Mouse (Mus musculus): ENCODE data around the gene Inafm1. TPM values are rescaled to one million over a fixed set of nuclear protein-coding genes. Genes with fewer than 3 reads are reported as not detected.

Inafm1 gene
- polyA plus RNA-seq, 1 experiment from 2014 or later, result 32.0 TPM

GRCm38 (mm10) chr7:16298927-16299326, 25.5 kb upstream of the Inafm1 start:
- TF ChIP-seq CTCF (IDR thresholded peaks at IDR 0.05; ENCODE audit: low read depth), result no peak
- H3K27ac ChIP-seq, result no peak overlapping the region
- ATAC-seq (replicated peaks; ENCODE audit: low FRiP score, low read depth) (no peak), DNase-seq (ENCODE audit: low spot score) (no peak)
- no peaks in the 10 kb centered on the region; the same call in 1 of the 2 replicates for H3K4me1 ChIP-seq (replicated peaks; ENCODE audit: insufficient read depth, low read length)
- 77% methylated on average over 5 of the region's 5 CpGs for WGBS
- peak overlapping the region; percentile 61 for H3K4me2 ChIP-seq (ENCODE audit: low read length)
- no peak overlapping the region for H3K4me3 ChIP-seq (replicated peaks; ENCODE audit: low read depth, low read length)
- H3K36me3 ChIP-seq (ENCODE audit: insufficient read depth, low read length), result no peaks in the 10 kb centered on the region
- H3K27me3 ChIP-seq (ENCODE audit: insufficient read depth, low read length), result no peaks in the 10 kb centered on the region
- no peaks in the 10 kb centered on the region for H3K9me3 ChIP-seq (replicated peaks; ENCODE audit: low read length)
- no peak overlapping the region for H3K9ac ChIP-seq (ENCODE audit: low read depth, low read length)

GRCm38 (mm10) chr7:16297616-16298015, 24.2 kb upstream of the Inafm1 start:
- TF ChIP-seq CTCF (IDR thresholded peaks at IDR 0.05; ENCODE audit: low read depth), result no peak
- Histone ChIP-seq H3K36me3 (ENCODE audit: insufficient read depth, low read length) (no peaks in the 10 kb centered on the region), H3K4me1 (replicated peaks; ENCODE audit: insufficient read depth, low read length) (no peaks in the 10 kb centered on the region; the same call in 1 of the 2 replicates), H3K9ac (ENCODE audit: low read depth, low read length) (no peak overlapping the region), H3K9me3 (replicated peaks; ENCODE audit: low read length) (no peaks in the 10 kb centered on the region), H3K4me2 (ENCODE audit: low read length) (no peak overlapping the region), H3K27me3 (ENCODE audit: insufficient read depth, low read length) (no peaks in the 10 kb centered on the region), H3K27ac (0 out of 2 replicates have a peak overlapping the region, but pooled peaks have one; percentile 76), H3K4me3 (replicated peaks; ENCODE audit: low read depth, low read length) (no peak overlapping the region)
- no peak for ATAC-seq (replicated peaks; ENCODE audit: low FRiP score, low read depth)
- DNase-seq (ENCODE audit: low spot score), result no peak
- 58% methylated on average over 2 of the region's 2 CpGs for WGBS

DNA sequence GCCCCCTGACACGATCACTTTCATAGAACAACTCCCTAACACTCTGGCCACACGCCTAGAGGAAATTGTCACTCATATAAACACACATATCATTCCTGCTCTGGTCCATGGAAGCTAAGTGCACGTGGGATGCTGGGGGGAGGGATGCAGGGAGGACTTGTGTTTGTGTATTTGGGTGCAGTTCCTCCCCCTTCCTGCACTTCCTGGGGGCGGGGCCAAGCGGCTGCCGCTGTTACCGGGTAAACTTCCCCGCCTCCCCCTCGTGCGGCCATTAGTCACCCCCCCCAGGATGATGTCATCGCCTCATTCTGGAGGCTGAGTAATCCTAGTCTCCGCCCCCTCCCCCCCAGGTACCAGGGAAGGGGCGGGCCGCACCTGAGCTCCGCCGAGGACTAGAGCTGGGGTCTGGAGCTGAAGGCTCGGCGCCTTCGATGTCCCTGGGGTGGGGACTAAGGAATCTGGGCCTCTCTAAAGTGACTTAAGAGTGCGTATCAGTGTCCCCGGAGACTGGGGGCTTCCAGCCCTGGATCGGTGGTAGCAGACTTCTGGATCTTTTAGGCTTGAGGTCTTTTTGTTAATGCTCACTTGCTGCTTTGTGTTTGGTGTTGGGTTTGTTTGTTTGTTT, 23.5 kb upstream of the Inafm1 start:
- Histone ChIP-seq H3K4me3 (replicated peaks; ENCODE audit: low read depth, low read length) (peak overlapping the region; percentile 16), H3K27ac (peak overlapping the region; percentile 76), H3K27me3 (ENCODE audit: insufficient read depth, low read length) (no peaks in the 10 kb centered on the region), H3K9me3 (replicated peaks; ENCODE audit: low read length) (no peaks in the 10 kb centered on the region), H3K36me3 (ENCODE audit: insufficient read depth, low read length) (no peaks in the 10 kb centered on the region), H3K4me1 (replicated peaks; ENCODE audit: insufficient read depth, low read length) (no peaks in the 10 kb centered on the region; the same call in 1 of the 2 replicates), H3K4me2 (ENCODE audit: low read length) (peak overlapping the region; percentile 52), H3K9ac (ENCODE audit: low read depth, low read length) (peak overlapping the region; percentile 38; the same call in 1 of the 2 replicates)
- ATAC-seq (replicated peaks; ENCODE audit: low FRiP score, low read depth), result peak; percentile 48
- WGBS, result 2% methylated on average over 22 of the region's 22 CpGs
- DNase-seq (ENCODE audit: low spot score), result peak; percentile 96
- peak; percentile 41 for TF ChIP-seq CTCF (IDR thresholded peaks at IDR 0.05; ENCODE audit: low read depth)

- Histone ChIP-seq H3K4me3 (replicated peaks; ENCODE audit: low read depth, low read length) (no peak overlapping the region), H3K9me3 (replicated peaks; ENCODE audit: low read length) (no peaks in the 10 kb centered on the region), H3K36me3 (ENCODE audit: insufficient read depth, low read length) (no peaks in the 10 kb centered on the region), H3K9ac (ENCODE audit: low read depth, low read length) (no peak overlapping the region), H3K4me1 (replicated peaks; ENCODE audit: insufficient read depth, low read length) (no peaks in the 10 kb centered on the region; the same call in 1 of the 2 replicates), H3K4me2 (ENCODE audit: low read length) (no peak overlapping the region; the same call in 1 of the 2 replicates), H3K27ac (peak overlapping the region; percentile 81), H3K27me3 (ENCODE audit: insufficient read depth, low read length) (no peaks in the 10 kb centered on the region)
- no peak for ATAC-seq (replicated peaks; ENCODE audit: low FRiP score, low read depth)
- TF ChIP-seq CTCF (IDR thresholded peaks at IDR 0.05; ENCODE audit: low read depth), result no peak
- 39% methylated on average over 2 of the region's 2 CpGs for WGBS
- no peak for DNase-seq (ENCODE audit: low spot score)
These were observed 22.7 kb upstream of the Inafm1 start for GRCm38 (mm10) chr7:16296146-16296545.

DNA sequence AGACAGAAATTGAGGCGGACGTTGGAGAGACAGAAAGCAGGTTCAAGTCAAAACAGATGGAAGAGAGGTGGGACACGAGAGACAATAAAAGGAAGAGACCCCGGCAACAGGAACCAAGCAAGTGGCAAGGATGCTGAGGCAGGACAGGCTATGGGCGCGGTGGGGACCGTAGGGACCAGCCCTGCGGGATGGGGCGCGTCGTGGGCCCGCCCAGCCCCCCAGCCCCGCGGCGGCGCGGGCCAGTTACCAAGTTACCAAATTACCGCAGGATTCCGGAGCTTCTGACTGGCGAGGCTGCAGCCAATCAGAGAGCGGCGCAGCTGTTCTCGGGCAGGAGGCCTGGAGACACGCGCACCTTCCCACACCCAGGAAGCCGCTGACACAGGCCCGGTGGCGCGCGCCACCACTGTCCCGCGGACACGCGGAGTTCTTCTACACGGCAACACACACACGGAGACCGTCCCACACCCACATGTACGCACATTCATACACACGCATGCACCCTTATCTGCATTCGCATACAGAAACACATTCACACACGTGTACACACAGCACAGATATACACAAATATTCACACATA, 22.0 kb upstream of the Inafm1 start:
- 2% methylated on average over 41 of the region's 41 CpGs for WGBS
- no peaks in the 10 kb centered on the region for H3K36me3 ChIP-seq (ENCODE audit: insufficient read depth, low read length)

GRCm38 (mm10) chr7:16294837-16295236, 21.4 kb upstream of the Inafm1 start:
- peak; percentile 94 for TF ChIP-seq CTCF (IDR thresholded peaks at IDR 0.05; ENCODE audit: low read depth)
- DNase-seq (ENCODE audit: low spot score), result peak; percentile 97
- Histone ChIP-seq H3K36me3 (ENCODE audit: insufficient read depth, low read length) (no peaks in the 10 kb centered on the region), H3K4me3 (replicated peaks; ENCODE audit: low read depth, low read length) (peak overlapping the region; percentile 46), H3K9ac (ENCODE audit: low read depth, low read length) (peak overlapping the region; percentile 53), H3K27ac (peak overlapping the region; percentile 81), H3K4me2 (ENCODE audit: low read length) (peak overlapping the region; percentile 65), H3K27me3 (ENCODE audit: insufficient read depth, low read length) (no peaks in the 10 kb centered on the region), H3K4me1 (replicated peaks; ENCODE audit: insufficient read depth, low read length) (no peaks in the 10 kb centered on the region; the same call in 1 of the 2 replicates), H3K9me3 (replicated peaks; ENCODE audit: low read length) (no peaks in the 10 kb centered on the region)
- WGBS, result under 1% methylated on average over 23 of the region's 23 CpGs
- peak; percentile 84 for ATAC-seq (replicated peaks; ENCODE audit: low FRiP score, low read depth)

More for the DNA sequence above, 22.0 kb upstream of the Inafm1 start:
- H3K27ac ChIP-seq, result peak overlapping the region; percentile 81
- no peaks in the 10 kb centered on the region; the same call in 1 of the 2 replicates for H3K4me1 ChIP-seq (replicated peaks; ENCODE audit: insufficient read depth, low read length)
- ATAC-seq (replicated peaks; ENCODE audit: low FRiP score, low read depth) (peak; percentile 37), DNase-seq (ENCODE audit: low spot score) (peak; percentile 90)
- no peaks in the 10 kb centered on the region for H3K9me3 ChIP-seq (replicated peaks; ENCODE audit: low read length)
- TF ChIP-seq CTCF (IDR thresholded peaks at IDR 0.05; ENCODE audit: low read depth), result no peak
- no peaks in the 10 kb centered on the region for H3K27me3 ChIP-seq (ENCODE audit: insufficient read depth, low read length)
- H3K4me3 ChIP-seq (replicated peaks; ENCODE audit: low read depth, low read length), result peak overlapping the region; percentile 46
- H3K9ac ChIP-seq (ENCODE audit: low read depth, low read length), result peak overlapping the region; percentile 53
- peak overlapping the region; percentile 65 for H3K4me2 ChIP-seq (ENCODE audit: low read length)

All from kidney, postnatal 0 days (tissue).